Mouse (Mus musculus) adrenal gland, adult (tissue): ENCODE results near the gene Med22.
"Not testable (repeated sequence)": the region's sequence is repeated elsewhere in the genome, so short reads cannot be mapped to it uniquely, and the experiment has no call there.

Experiments
- DNase-seq, 2 experiments: peaks; one replicate each; pipeline ENCODE4 v3.0.0; 2022 to 2023; ENCODE audit warnings: low spot score in 1 of 2; ENCODE audit not compliant: inconsistent age in 2 of 2

Gene Med22

DNA sequence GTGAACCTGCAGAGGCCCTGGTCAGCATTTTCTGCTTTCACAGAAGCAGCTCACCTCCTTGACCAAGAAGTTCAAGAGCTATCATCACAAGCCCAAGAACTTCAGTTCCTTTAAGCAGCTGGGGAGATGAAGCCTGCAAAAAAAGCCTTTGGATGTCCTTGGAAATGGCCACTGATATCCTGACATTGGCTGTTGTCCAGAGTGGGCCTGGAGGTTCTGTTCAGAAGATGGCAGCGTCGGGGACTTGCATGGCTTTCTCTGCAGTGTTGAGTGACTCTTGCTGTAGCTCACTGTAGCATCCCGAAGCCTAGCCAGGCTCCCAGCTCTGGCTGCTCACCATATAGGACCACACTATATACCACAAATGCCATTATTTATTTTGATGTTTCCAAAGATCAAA, 9.2 kb upstream of the Med22 start:
- DNase-seq, result peak; percentile 59 to 78

DNA sequence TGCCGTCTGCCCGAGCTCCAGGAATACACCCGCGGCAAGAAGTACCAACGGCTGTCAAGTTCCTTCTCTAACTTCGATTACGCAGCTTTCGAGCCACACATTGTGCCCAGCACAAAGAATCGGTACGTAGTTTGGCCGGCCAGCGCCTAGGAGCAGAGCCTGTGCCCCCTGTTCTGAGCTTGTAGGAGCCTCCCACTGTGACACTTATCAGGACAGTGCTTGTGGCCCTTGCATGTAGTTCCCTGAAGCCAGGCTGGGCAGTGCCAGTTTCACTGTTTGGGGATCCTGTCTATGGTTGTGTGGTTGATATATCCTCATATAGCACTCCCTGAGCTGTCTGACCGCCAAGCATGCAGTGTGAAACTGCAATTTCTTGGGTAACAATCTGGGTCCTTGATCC, 6.3 kb upstream of the Med22 start:
- DNase-seq, result no peak

GRCm38 (mm10) chr2:26915927-26916728, 5.7 kb upstream of the Med22 start, which contains the start of the genes Surf2 and Surf1:
TSS of gene Surf2 (plus strand) at chr2:26916367.
TSS of gene Surf1 (minus strand) at chr2:26916530.
- peak; percentile 89 to 96 for DNase-seq

- peak in 1 of 2 experiments; percentile 27 for DNase-seq
Measured at GRCm38 (mm10) chr2:26914148-26914941, 3.9 kb upstream of the Med22 start.

- DNase-seq, result peak in 1 of 2 experiments; percentile 34
Measured at GRCm38 (mm10) chr2:26913416-26914147, 3.1 kb upstream of the Med22 start.

DNA sequence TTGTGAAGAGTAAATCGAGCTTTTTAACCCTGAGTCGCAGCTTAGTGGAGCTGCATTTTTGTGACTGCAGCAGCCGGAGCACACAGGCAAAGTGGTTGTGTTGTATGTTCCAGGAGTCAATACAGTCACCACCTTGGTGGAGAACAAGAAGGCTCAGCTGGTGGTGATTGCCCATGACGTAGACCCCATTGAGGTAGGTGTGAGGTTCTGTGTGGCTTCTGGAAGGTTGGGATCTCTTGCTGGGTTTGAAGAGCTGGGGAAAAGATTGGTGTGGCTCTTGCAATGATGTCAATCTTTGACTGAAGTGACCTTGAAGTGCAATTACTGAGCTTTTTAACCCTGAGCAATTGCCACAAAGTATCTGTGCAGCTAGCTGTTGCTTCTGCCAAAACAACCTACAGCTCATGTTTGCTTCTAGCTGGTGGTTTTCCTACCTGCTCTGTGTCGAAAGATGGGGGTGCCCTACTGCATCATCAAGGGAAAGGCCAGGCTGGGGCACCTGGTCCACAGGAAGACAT, 1.8 kb upstream of the Med22 start:
- DNase-seq, result peak in 1 of 2 experiments; percentile 55

DNA sequence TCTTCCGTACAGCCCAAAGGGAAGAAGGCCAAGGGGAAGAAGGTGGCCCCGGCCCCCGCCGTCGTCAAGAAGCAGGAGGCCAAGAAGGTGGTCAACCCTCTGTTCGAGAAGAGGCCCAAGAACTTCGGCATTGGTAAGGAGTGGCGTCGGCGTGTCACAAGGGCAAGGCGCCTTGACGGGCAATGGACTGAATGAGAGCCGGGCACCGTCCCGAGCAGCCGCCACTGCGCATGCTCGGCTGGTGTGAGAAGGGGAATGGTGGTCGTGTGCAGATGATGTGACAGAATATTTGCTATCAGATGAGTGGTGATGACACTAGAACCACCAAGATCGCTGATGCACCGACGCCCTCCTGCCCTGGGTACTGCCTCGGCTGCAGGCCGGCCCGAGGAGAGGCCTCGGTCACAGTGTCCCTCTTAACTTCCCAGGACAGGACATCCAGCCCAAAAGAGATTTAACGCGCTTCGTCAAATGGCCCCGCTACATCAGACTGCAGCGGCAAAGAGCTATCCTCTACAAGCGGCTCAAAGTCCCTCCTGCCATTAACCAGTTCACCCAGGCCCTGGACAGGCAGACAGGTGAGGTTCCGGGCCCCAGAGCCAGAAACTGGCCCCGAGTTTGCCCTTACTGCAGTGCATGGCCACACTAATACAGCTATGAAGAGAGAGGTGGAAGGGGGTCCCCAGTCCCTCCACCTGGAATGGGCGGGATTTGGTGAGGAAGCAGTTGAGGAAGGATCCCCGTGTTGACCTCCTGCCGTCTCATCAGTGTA, 703 bp upstream of the Med22 start:
- peak in 1 of 2 experiments; percentile 76 for DNase-seq

DNA sequence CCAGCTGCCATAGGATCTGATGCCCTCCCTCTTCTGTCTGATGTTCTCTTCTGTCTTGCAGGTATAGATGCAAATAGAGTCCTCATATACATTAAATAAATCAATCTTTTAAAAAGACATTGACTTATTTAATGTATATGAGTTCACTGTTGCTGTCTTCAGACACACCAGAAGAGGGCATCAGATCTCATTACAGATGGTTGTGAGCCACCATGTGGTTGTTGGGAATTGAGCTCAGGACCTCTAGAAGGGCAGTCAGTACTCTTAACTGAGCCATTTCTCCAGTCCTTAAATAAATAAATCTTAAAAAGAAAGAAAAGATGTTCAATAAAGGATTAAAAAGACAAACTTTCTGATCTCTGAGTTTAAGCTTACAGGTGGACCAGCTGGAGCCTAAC, 1.1 kb downstream of the Med22 start:
- DNase-seq, result peak in 1 of 2 experiments; percentile 38

GRCm38 (mm10) chr2:26908710-26909386, 1.6 kb downstream of the Med22 start:
- DNase-seq, result peak; percentile 15 to 50

DNA sequence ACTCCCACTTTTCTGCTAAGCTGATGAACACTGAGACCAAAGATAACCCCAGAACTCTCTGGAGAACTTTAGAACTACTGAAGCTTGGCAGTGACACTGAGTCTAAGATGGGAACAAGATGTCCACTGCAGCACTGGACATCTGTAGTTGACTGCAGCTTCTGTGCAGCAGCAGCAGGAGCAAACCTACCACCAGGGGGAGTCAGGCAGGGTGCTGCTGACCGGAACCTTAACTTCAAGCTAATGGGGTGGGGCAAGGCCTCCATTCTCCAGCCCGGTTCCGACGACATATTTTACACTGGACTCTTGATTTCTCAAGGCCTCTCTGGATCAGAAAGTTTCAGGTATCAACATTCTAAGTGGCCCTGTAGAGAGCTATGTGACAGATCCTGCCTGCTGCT, 3.4 kb downstream of the Med22 start:
- peak; percentile 69 to 83 for DNase-seq

GRCm38 (mm10) chr2:26906431-26906830, 4.0 kb downstream of the Med22 start:
- DNase-seq, result no peak

DNA sequence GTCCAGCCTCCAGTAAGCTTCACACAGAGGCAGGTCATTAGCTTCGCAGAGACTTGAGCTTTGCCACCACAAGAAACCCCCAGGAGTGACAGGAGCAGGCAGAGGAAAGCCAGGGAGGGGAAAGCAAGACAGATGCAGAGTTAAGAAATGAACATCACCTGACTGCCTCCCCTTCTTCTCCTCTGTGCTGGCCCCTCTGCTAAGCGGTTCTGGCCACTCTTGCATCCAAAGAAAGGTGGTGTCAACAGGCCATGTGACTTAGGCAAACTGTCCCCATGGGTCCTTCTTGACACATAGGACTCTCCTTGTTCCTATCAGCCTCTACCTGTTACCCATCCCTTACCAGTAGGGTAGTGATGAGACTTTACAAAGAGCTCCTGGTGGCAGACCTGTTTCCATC, 4.5 kb downstream of the Med22 start:
- DNase-seq, result peak in 1 of 2 experiments; percentile 6

- DNase-seq, result no peak
Measured at GRCm38 (mm10) chr2:26903311-26903710, 7.2 kb downstream of the Med22 start.

- DNase-seq, result peak; percentile 97 to 99
Measured at GRCm38 (mm10) chr2:26902467-26903220, 7.8 kb downstream of the Med22 start, which contains the start of gene Surf6. TSS of gene Surf6 (minus strand) at chr2:26902879.

DNA sequence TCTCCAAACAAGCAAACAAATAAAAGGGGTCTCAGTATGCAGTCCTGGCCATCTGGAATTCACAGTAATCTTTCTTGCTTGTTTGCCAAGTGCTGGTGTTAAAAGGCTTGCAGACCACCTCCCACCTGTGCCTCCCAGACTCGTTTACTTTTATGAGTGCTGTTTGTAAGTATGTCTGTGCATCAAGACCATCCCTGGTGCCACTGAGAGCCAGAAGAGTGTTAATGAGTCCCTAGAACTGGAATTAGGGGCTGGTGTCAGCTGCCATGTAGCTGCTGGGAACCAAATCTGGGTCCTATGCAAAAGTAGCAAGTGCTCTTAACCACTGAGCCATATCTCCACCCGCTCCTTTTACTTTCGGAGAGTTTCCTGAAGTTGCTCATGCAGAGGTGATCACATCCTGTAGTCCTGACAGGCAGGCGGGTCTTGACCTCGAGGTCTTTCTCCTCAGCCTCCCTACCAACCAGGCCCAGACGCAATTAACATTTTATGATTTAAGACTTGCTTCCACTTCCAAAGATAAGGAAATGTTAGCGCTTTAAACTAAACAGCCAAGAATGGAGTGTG, 8.6 kb downstream of the Med22 start:
- DNase-seq, result peak in 1 of 2 experiments; percentile 31

DNA sequence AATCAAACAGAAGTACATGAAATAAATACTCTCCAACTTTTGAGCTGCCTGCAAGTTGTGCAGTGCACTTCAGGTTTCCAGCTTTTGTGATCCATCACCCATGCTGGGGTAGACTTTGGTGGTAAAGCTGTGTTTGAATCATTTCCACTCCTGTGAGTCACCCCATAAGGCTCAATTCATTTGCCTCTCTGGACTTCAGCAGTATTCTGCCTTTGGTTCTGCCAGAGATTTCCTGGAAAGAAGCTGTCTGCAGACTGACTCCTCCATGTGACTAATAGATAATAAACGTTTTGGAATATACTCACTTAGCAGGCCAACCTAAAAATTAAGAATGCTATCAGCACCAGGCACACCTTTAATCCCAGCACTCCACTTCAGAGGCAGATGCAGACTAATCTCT, 9.7 kb downstream of the Med22 start:
- no peak for DNase-seq

DNA sequence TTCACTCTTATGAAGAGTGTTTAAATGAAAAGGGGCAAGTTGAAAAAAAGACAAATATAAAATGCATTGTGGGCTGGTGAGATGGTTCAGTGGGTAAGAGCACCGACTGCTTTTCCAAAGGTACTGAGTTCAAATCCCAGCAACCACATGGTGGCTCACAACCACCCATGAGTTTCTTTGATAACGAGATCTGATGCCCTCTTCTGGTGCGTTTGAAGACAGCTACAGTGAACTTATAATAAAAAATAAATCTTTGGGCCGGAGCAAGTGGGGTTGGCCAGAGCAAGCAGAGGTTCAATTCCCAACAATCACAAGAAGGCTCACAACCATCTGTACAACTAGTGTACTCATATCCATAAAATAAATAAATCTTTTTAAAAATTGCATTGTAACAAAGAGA, 14.6 kb downstream of the Med22 start:
- no peak for DNase-seq

DNA sequence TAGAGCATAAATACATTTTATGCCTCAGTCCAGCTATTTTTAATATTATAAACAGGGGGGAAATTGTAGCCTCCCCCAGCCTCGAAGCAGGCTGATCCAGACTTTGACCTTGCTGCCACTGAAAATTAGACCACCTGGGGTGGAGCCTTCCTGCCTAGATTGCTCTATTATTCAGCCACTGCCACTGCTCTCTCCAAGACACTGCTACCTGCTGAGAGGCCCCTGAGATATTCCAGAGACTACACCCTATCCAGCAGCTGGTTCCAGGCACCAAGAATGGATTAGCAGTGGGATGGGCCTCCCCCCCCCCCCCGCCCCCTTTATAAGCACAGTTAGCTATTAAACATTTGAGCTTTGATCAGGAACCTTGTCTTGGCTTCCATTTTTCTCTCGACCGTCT, 24.3 kb downstream of the Med22 start:
- DNase-seq, result not testable (repeated sequence)

DNA sequence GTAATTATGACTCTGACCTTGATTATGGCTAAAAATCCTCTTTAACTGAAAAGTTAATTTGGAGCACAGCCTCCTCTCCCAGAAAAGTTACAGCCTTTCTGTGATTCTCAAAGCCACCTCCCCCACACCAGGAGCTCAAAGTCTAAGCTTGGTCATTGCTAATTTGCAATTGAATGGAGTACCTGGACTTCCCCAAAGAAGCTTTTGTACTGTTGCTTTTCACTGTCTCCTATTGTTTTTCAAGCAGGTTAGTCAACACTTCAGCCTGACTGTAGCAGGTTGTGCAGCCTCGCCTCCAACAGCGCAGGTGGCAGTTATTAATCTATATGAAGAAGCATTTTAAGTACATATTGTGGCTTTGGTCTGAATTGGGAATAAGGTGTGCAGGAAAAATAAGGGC, 24.9 kb downstream of the Med22 start:
- DNase-seq, result not testable (repeated sequence)
